Mouse (Mus musculus) mouse trophoblast stem cell (cell line): ENCODE measurements at regions not wholly inside any gene's neighbourhood (a gene's known extent, or its start where the extent isn't known, plus 50 kb on each side); places are given as distances from the start of the nearest gene placed in this dataset.

Source experiments
- in situ Hi-C, 2 experiments: fragments of 300-500 bp; cut with MseI, MboI; formaldehyde crosslinking; loops; 2 replicates in 1 of 2; 3 replicates in 1 of 2; pipeline ENCODE4 v1.15.1; 2025

GRCm38 (mm10) chr11:94882687-94883383 lies 53.2 kb upstream of the Col1a1 start:
- in situ Hi-C loops: no loop called here

- in situ Hi-C loops: no loop called here
Measured at GRCm38 (mm10) chr11:94881982-94882686, 53.9 kb upstream of the Col1a1 start.

- in situ Hi-C loops: no loop called here
Measured at GRCm38 (mm10) chr11:94880896-94881840, 54.9 kb upstream of the Col1a1 start.

GRCm38 (mm10) chr11:94876707-94877106 lies 59.3 kb upstream of the Col1a1 start:
- in situ Hi-C loops: no loop called here

GRCm38 (mm10) chr11:94875026-94875425 lies 61.0 kb upstream of the Col1a1 start:
- in situ Hi-C loops: no loop called here

- in situ Hi-C loops: no loop called here
Measured at GRCm38 (mm10) chr11:94874155-94874561, 61.9 kb upstream of the Col1a1 start.

GRCm38 (mm10) chr11:94873693-94874092 lies 62.3 kb upstream of the Col1a1 start:
- in situ Hi-C loops: no loop called here

GRCm38 (mm10) chr11:94872921-94873320 lies 63.1 kb upstream of the Col1a1 start:
- in situ Hi-C loops: no loop called here

GRCm38 (mm10) chr11:94870341-94870740 lies 65.7 kb upstream of the Col1a1 start:
- in situ Hi-C loops: no loop called here

- in situ Hi-C loops: loop anchor here (5.0 kb wide), 1 partner anchor 67 kb away; the partner anchor contains the start of gene Col1a1 (in 2 of the 2)
Measured at GRCm38 (mm10) chr11:94869866-94870265, 66.2 kb upstream of the Col1a1 start.

GRCm38 (mm10) chr11:94866176-94866967 lies 69.7 kb upstream of the Col1a1 start:
- in situ Hi-C loops: loop anchor here (5.0 kb wide), 1 partner anchor 71 kb away; the partner anchor contains the start of gene Col1a1 (in 2 of the 2)

GRCm38 (mm10) chr11:94850129-94850528 lies 67.6 kb upstream of the Tmem92 start:
- in situ Hi-C loops: no loop called here

- in situ Hi-C loops: no loop called here
Measured at GRCm38 (mm10) chr11:94839133-94839532, 56.6 kb upstream of the Tmem92 start.

GRCm38 (mm10) chr11:94838140-94838539 lies 55.6 kb upstream of the Tmem92 start:
- in situ Hi-C loops: no loop called here

- in situ Hi-C loops: no loop called here
Measured at GRCm38 (mm10) chr11:94836347-94836746, 53.8 kb upstream of the Tmem92 start.

GRCm38 (mm10) chr11:94832246-94832985 lies 49.9 kb upstream of the Tmem92 start:
- in situ Hi-C loops: no loop called here
